Mouse (Mus musculus) heart, postnatal 0 days (tissue): ENCODE measurements around the gene Zw10. TPM values are rescaled to one million over a fixed set of nuclear protein-coding genes. Genes with fewer than 3 reads are reported as not detected.

ENCODE experiments used
- ATAC-seq: fragments of 200-750 bp; cut with Nextera tagmentation; 2 replicates; pipeline ENCODE4 v1.8.0; 2017; ENCODE audit warnings: low read depth, moderate number of reproducible peaks, moderate library complexity; ENCODE audit not compliant: insufficient read depth
- DNase-seq: peaks from one replicate; pipeline ENCODE4 v3.0.0-alpha.2; 2016; ENCODE audit warnings: low spot score
- H3K27ac ChIP-seq: fragments of 300-500 bp; sonication (generic); 2 replicates; pipeline ENCODE4 v1.5.1; 2014; ENCODE audit warnings: low read depth, mild to moderate bottlenecking
- H3K27me3 ChIP-seq: fragments of 300-500 bp; sonication (generic); 2 replicates; pipeline ENCODE4 v1.6.1; 2014; ENCODE audit warnings: low read length, mixed read lengths; ENCODE audit not compliant: control insufficient read depth, insufficient read depth
- H3K36me3 ChIP-seq: fragments of 300-500 bp; sonication (generic); replicated peaks from 2 replicates; pipeline ENCODE4 v1.6.1; 2014; ENCODE audit warnings: low read length, mixed read lengths; ENCODE audit not compliant: control insufficient read depth, insufficient read depth
- H3K4me1 ChIP-seq: fragments of 300-500 bp; sonication (generic); 2 replicates; pipeline ENCODE4 v1.6.1; 2014; ENCODE audit warnings: antibody characterized with exemption; ENCODE audit not compliant: control insufficient read depth, insufficient read depth
- H3K4me2 ChIP-seq: fragments of 300-500 bp; sonication (generic); 2 replicates; pipeline ENCODE4 v1.6.1; 2014; ENCODE audit warnings: low read depth, mild to moderate bottlenecking, low read length, moderate library complexity
- H3K4me3 ChIP-seq: fragments of 300-500 bp; sonication (generic); 2 replicates; pipeline ENCODE4 v1.5.1; 2014; ENCODE audit warnings: low read depth, low read length
- H3K9ac ChIP-seq: fragments of 300-500 bp; sonication (generic); replicated peaks from 2 replicates; pipeline ENCODE4 v1.6.1; 2014; ENCODE audit warnings: low read depth, low read length, mixed read lengths
- H3K9me3 ChIP-seq: fragments of 300-500 bp; sonication (generic); replicated peaks from 2 replicates; pipeline ENCODE4 v1.6.1; 2016; ENCODE audit warnings: low read length; ENCODE audit not compliant: control insufficient read depth
- CTCF ChIP-seq: IDR thresholded peaks from 2 replicates; pipeline ENCODE4 v1.5.1; 2016; ENCODE audit warnings: antibody characterized with exemption, control low read depth, low read depth
- EP300 ChIP-seq: IDR thresholded peaks from 2 replicates; pipeline ENCODE4 v1.6.1; 2016; ENCODE audit warnings: antibody characterized with exemption, low read depth
- WGBS: fragments of 180-500 bp; shearing (Covaris S2); extraction: QIAGEN DNeasy Blood & Tissue Kit; methylation state at CpG from one replicate; pipeline ENCODE4 v1.1.7; 2014; 5-methylcytosine and 5-hydroxymethylcytosine counted together
- polyA plus RNA-seq: library from polyadenylated mRNA; unstranded; fragments of >200 nt; fragmentation: Nextera tagmentation; extraction: Ambion mirVana; gene quantifications from 2 replicates; pipeline ENCODE4 v1.2.1, GENCODE M21; 2015
- total RNA-seq: library from RNA; depleted of rRNA; stranded (reverse); fragments of >200 nt; gene quantifications from 2 replicates; pipeline ENCODE4 v1.2.3, GENCODE M21; 2014; ENCODE audit warnings: low replicate concordance

The Zw10 gene
- total and polyA plus RNA-seq, 2 experiments from 2014 or later, result 10.4 to 15.4 TPM

GRCm38 (mm10) chr9:49034764-49035163 is 20.6 kb upstream of the Zw10 start:
- H3K27ac ChIP-seq, result no peak overlapping the region
- no peaks in the 10 kb centered on the region for H3K9me3 ChIP-seq
- 91% methylated on average over 4 of the region's 4 CpGs for WGBS
- DNase-seq (no peak), ATAC-seq (no peak)
- H3K36me3 ChIP-seq, result peaks cover 97% of the 10 kb centered on the region
- no peak overlapping the region for H3K4me3 ChIP-seq
- TF ChIP-seq CTCF (no peak), EP300 (no peak)
- H3K9ac ChIP-seq, result no peak overlapping the region
- H3K4me1 ChIP-seq, result no peaks in the 10 kb centered on the region
- H3K27me3 ChIP-seq, result no peaks in the 10 kb centered on the region
- H3K4me2 ChIP-seq, result no peak overlapping the region

- DNase-seq (no peak), ATAC-seq (no peak)
- Histone ChIP-seq H3K9ac (no peak overlapping the region), H3K4me3 (no peak overlapping the region), H3K36me3 (no peaks in the 10 kb centered on the region), H3K4me1 (no peaks in the 10 kb centered on the region), H3K27ac (no peak overlapping the region), H3K9me3 (no peaks in the 10 kb centered on the region), H3K27me3 (no peaks in the 10 kb centered on the region), H3K4me2 (no peak overlapping the region)
- no peak for TF ChIP-seq CTCF
- no peak for TF ChIP-seq EP300
- 58% methylated on average over 5 of the region's 5 CpGs for WGBS
Observed at GRCm38 (mm10) chr9:49050901-49051300, 4.5 kb upstream of the Zw10 start.

GRCm38 (mm10) chr9:49051349-49051748 is 4.1 kb upstream of the Zw10 start:
- DNase-seq (peak; percentile 56), ATAC-seq (no peak)
- Histone ChIP-seq H3K9ac (no peak overlapping the region), H3K27me3 (no peaks in the 10 kb centered on the region), H3K4me2 (no peak overlapping the region), H3K27ac (no peak overlapping the region), H3K4me1 (peaks cover 3% of the 10 kb centered on the region; the same call in 1 of the 2 replicates), H3K9me3 (no peaks in the 10 kb centered on the region), H3K36me3 (no peaks in the 10 kb centered on the region), H3K4me3 (no peak overlapping the region)
- peak; percentile 77 for TF ChIP-seq CTCF
- TF ChIP-seq EP300, result no peak
- WGBS, result 6% methylated on average over 5 of the region's 5 CpGs

GRCm38 (mm10) chr9:49054028-49054427 is 1.4 kb upstream of the Zw10 start:
- Histone ChIP-seq H3K4me2 (no peak overlapping the region), H3K27ac (no peak overlapping the region), H3K36me3 (0 out of 2 replicates have a peak, but pooled peaks cover 3% of the 10 kb centered on the region), H3K4me1 (peaks cover 12% of the 10 kb centered on the region; the same call in 1 of the 2 replicates), H3K9ac (no peak overlapping the region), H3K27me3 (no peaks in the 10 kb centered on the region), H3K9me3 (no peaks in the 10 kb centered on the region), H3K4me3 (no peak overlapping the region)
- no peak for TF ChIP-seq EP300
- no peak for TF ChIP-seq CTCF
- no peak for ATAC-seq
- DNase-seq, result no peak
- 74% methylated on average over 3 of the region's 3 CpGs for WGBS

GRCm38 (mm10) chr9:49076847-49077246 is 21.4 kb downstream of the Zw10 start:
- H3K9ac ChIP-seq, result no peak overlapping the region
- ATAC-seq (peak; percentile 60; the same call in 1 of the 2 replicates), DNase-seq (no peak)
- no peak for TF ChIP-seq EP300
- no peak for TF ChIP-seq CTCF
- no peak overlapping the region for H3K4me3 ChIP-seq
- H3K9me3 ChIP-seq, result no peaks in the 10 kb centered on the region
- H3K4me2 ChIP-seq, result no peak overlapping the region
- peak overlapping the region; percentile 48; the same call in 1 of the 2 replicates for H3K27ac ChIP-seq
- H3K4me1 ChIP-seq, result 0 out of 2 replicates have a peak, but pooled peaks cover 3% of the 10 kb centered on the region
- 27% methylated on average over 3 of the region's 3 CpGs for WGBS
- H3K27me3 ChIP-seq, result no peaks in the 10 kb centered on the region
- peaks cover 72% of the 10 kb centered on the region for H3K36me3 ChIP-seq

- no peak within 1 kb of the TSS for H3K4me2 ChIP-seq
- H3K27ac ChIP-seq, result no peak within 1 kb of the TSS
- no peak for DNase-seq
- WGBS, result 66% methylated on average over 5 of the region's 5 CpGs
- 0 out of 2 replicates have a peak, but pooled peaks cover 3% of the 10 kb centered on the region for H3K4me1 ChIP-seq
- H3K27me3 ChIP-seq, result no peaks in the 10 kb centered on the region
- H3K4me3 ChIP-seq, result no peak within 1 kb of the TSS
- H3K9ac ChIP-seq, result no peak within 1 kb of the TSS
- TF ChIP-seq EP300 (no peak), CTCF (no peak)
- no peak for ATAC-seq
- H3K36me3 ChIP-seq, result peaks cover 39% of the 10 kb centered on the region
- H3K9me3 ChIP-seq, result no peaks in the 10 kb centered on the region
Observed at GRCm38 (mm10) chr9:49081107-49081506, 25.7 kb downstream of the Zw10 start, which contains the start of gene Tmprss5. Gene Tmprss5 (plus strand): TSS chr9:49081260.
